Mouse (Mus musculus) midbrain, embryonic 11.5 days (tissue): ENCODE results near the gene Rln1. TPM values are rescaled to one million over a fixed set of nuclear protein-coding genes. Genes with fewer than 3 reads are reported as not detected.
A peak's percentile ranks its signal among the peaks of the same experiment; 100 is the strongest.

ENCODE experiments used
- ATAC-seq: fragments of 200-750 bp; cut with Nextera tagmentation; 2 replicates; pipeline ENCODE4 v1.8.0; 2017; ENCODE audit warnings: moderate TSS enrichment, moderate library complexity; ENCODE audit not compliant: low FRiP score
- DNase-seq: peaks from one replicate; pipeline ENCODE4 v3.0.0; 2015; ENCODE audit warnings: low spot score; ENCODE audit errors: missing footprints
- H3K27ac ChIP-seq: fragments of 300-500 bp; sonication (generic); 2 replicates; pipeline ENCODE4 v1.5.1; 2014; ENCODE audit warnings: low read depth, low read length
- H3K27me3 ChIP-seq: fragments of 300-500 bp; sonication (generic); 2 replicates; pipeline ENCODE4 v1.6.1; 2014; ENCODE audit warnings: mild to moderate bottlenecking, low read length, moderate library complexity, mixed read lengths; ENCODE audit not compliant: control insufficient read depth, insufficient read depth
- H3K36me3 ChIP-seq: fragments of 300-500 bp; sonication (generic); 2 replicates; pipeline ENCODE4 v1.6.1; 2014; ENCODE audit warnings: mild to moderate bottlenecking, low read length, moderate library complexity, mixed read lengths; ENCODE audit not compliant: control insufficient read depth, insufficient read depth
- H3K4me1 ChIP-seq: fragments of 300-500 bp; sonication (generic); 2 replicates; pipeline ENCODE4 v1.6.1; 2014; ENCODE audit warnings: low read length; ENCODE audit not compliant: control insufficient read depth, insufficient read depth
- H3K4me2 ChIP-seq: fragments of 300-500 bp; sonication (generic); 2 replicates; pipeline ENCODE4 v1.6.1; 2014; ENCODE audit warnings: mild to moderate bottlenecking, moderate library complexity
- H3K4me3 ChIP-seq: fragments of 300-500 bp; sonication (generic); 2 replicates; pipeline ENCODE4 v1.5.1; 2014; ENCODE audit warnings: low read depth, low read length
- H3K9ac ChIP-seq: fragments of 300-500 bp; sonication (generic); 2 replicates; pipeline ENCODE4 v1.6.1; 2014; ENCODE audit warnings: low read length
- H3K9me3 ChIP-seq: fragments of 300-500 bp; sonication (generic); 2 replicates; pipeline ENCODE4 v1.6.1; 2016; ENCODE audit warnings: low read length; ENCODE audit not compliant: control insufficient read depth
- WGBS: fragments of 180-500 bp; shearing (Covaris S2); extraction: QIAGEN DNeasy Blood & Tissue Kit; methylation state at CpG from one replicate; pipeline ENCODE4 v1.1.7; 2014; 5-methylcytosine and 5-hydroxymethylcytosine counted together
- polyA plus RNA-seq: library from polyadenylated mRNA; unstranded; fragments of >200 nt; fragmentation: Nextera tagmentation; extraction: Ambion mirVana; gene quantifications from 2 replicates; pipeline ENCODE4 v1.2.1, GENCODE M21; 2014

Rln1 gene
- 0.77 and 0.82 TPM in 2 replicates for polyA plus RNA-seq

DNA sequence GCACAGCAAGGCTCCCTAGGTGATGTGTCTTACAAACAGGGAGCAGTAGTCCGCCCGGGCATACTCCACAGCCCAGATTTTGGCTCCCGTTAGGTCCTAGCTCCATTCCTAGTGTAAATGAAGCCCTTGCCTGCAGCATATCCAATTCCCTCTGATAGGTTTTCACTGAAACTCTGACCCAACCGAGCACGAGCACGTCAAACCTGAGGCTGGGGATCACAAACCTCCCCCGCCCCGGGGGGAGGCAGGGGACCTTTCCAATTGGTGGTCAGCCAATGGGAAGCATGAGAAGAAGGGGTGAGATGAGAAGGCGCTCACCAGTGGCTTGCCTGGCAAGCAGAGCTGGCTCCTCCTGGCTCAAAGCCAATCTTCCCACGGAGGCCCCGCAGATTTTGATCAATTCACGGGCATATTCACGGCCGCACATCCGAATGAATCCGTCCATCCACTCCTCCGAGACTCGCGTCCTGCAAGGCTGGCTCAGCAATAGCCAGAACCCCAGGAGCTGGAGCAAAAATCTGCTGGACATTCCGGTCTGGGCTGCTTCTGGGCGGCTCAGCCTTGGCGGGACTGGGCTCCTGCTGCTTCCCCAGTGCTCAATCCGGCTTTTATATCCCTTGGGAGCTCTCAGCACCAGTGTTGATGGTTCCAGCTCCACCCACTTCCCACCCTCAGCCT, at the start of gene Rln1:
TSS of gene Rln1 (minus strand) at position 603 of the 678 bp plus-strand sequence.
- H3K9me3 ChIP-seq: no peaks in the 10 kb centered on the region
- ATAC-seq (peak; percentile 64; the same call in 1 of the 2 replicates), DNase-seq (peak; percentile 94)
- peak within 1 kb of the TSS; percentile 74 for H3K4me2 ChIP-seq
- H3K9ac ChIP-seq: peak within 1 kb of the TSS; percentile 72
- no peaks in the 10 kb centered on the region for H3K36me3 ChIP-seq
- H3K4me3 ChIP-seq: peak within 1 kb of the TSS; percentile 42
- WGBS: 3% methylated on average over 23 of the region's 23 CpGs
- peaks cover 3% of the 10 kb centered on the region for H3K4me1 ChIP-seq
- H3K27ac ChIP-seq: no peak within 1 kb of the TSS
- no peaks in the 10 kb centered on the region for H3K27me3 ChIP-seq

DNA sequence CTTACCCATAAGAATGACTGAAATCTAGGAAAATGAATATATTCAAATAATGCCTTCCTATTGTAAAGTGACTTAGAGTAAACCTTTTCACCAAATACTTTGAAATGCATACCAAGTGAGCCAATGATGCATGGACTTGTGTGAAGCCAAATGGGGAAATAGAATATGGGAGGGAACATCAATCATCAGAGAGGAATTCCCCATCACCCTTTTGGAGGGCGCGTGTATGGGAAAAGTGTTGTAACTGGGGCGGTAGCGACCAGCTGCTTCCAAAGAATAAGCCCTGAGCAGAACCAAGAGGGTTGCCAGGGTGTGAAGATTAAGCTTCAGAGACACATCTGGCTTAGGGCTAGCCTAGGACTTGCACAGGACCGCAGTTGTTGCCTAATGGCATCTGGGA, 48.9 kb upstream of the Rln1 start:
- WGBS: 96% methylated on average over 5 of the region's 5 CpGs
- Histone ChIP-seq H3K27ac (no peak overlapping the region), H3K4me1 (no peaks in the 10 kb centered on the region), H3K27me3 (no peaks in the 10 kb centered on the region), H3K9me3 (no peaks in the 10 kb centered on the region), H3K4me3 (no peak overlapping the region), H3K36me3 (no peaks in the 10 kb centered on the region), H3K4me2 (no peak overlapping the region), H3K9ac (no peak overlapping the region)
- DNase-seq: no peak
- no peak for ATAC-seq

DNA sequence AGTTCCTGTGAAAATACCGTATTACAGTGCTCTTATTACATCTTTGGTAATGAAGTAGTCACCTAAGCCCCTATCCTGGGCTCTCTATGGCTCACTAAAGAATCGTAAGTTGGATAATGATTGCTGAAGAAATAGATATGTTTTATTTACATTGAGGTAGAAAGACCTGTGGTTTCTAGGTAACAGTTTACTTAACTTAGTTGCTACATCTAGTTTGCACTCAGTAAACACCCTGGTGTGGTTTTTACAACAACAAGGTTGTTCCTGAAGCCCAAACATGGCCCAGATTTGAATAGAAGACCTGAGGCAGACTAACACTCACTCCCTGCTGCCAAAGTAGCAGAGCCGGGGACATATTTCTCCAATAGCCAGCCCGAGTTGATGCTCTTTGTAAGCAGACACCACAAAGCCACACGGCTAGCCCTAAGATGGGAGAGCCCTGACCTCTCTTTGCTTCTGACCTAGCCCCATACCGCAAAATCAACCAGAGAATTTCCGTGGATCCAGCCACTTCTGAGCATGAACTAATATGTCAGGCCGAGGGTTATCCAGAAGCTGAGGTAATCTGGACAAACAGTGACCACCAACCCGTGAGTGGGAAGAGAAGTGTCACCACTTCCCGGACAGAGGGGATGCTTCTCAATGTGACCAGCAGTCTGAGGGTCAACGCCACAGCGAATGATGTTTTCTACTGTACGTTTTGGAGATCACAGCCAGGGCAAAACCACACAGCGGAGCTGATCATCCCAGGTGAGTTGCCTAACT, 45.6 kb upstream of the Rln1 start:
- no peaks in the 10 kb centered on the region for H3K27me3 ChIP-seq
- no peaks in the 10 kb centered on the region for H3K4me1 ChIP-seq
- H3K4me3 ChIP-seq: no peak overlapping the region
- no peak overlapping the region for H3K27ac ChIP-seq
- H3K9me3 ChIP-seq: no peaks in the 10 kb centered on the region
- no peak for DNase-seq
- H3K36me3 ChIP-seq: no peaks in the 10 kb centered on the region
- ATAC-seq: no peak
- no peak overlapping the region for H3K9ac ChIP-seq
- WGBS: 92% methylated on average over 14 of the region's 14 CpGs
- H3K4me2 ChIP-seq: no peak overlapping the region

DNA sequence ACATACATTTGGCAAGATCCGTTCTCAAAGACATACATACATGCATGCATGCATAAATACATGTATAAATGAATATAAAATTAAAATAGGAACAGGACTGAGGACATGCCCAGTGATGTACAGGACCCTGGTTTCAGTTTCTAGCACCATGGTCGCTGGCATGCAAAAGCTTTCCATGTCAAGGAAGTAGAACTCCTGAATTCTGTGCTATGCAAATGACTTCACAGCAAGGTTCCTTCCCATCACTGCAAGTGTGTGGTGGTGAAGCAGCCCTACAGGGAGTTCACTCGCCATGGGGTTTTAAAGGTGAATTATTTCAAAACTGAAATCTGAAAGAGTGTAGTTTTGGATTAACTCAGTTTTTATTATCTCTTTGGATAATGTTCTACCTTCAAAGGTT, 41.9 kb upstream of the Rln1 start:
- no peaks in the 10 kb centered on the region for H3K9me3 ChIP-seq
- 74% methylated on average over 3 of the region's 3 CpGs for WGBS
- DNase-seq (peak; percentile 8), ATAC-seq (no peak)
- H3K27ac ChIP-seq: no peak overlapping the region
- H3K27me3 ChIP-seq: no peaks in the 10 kb centered on the region
- H3K4me3 ChIP-seq: no peak overlapping the region
- H3K4me2 ChIP-seq: no peak overlapping the region
- no peaks in the 10 kb centered on the region for H3K36me3 ChIP-seq
- H3K9ac ChIP-seq: no peak overlapping the region
- H3K4me1 ChIP-seq: 0 out of 2 replicates have a peak, but pooled peaks cover 3% of the 10 kb centered on the region

DNA sequence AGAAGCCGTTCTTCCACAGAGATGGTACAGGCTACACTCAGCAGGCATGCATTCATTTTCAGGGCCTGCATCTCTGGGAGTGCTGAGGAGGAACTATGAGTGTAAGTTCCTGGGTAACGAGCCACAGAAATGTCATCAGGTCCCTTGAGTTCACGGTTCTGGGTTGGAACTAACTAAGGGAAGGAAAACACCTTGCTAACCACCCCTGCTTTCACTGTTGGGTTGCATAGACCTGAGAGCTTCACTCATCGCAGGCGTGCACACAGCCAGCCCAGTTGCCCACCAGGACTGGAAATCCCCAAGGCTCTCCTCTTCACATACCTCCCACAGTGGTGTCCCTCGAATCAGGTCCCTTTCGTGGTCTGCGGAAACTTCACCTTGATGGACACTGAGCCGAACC, 40.5 kb upstream of the Rln1 start:
- no peak overlapping the region for H3K4me2 ChIP-seq

DNA sequence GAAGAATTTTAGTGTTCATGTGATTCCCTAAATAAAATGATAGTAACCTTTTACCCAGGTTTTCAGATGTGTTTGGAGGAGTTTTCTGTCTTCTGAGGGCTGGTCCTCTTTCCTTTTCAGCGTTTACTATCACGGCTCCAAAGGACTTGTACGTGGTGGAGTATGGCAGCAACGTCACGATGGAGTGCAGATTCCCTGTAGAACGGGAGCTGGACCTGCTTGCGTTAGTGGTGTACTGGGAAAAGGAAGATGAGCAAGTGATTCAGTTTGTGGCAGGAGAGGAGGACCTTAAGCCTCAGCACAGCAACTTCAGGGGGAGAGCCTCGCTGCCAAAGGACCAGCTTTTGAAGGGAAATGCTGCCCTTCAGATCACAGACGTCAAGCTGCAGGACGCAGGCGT, 39.0 kb upstream of the Rln1 start:
- peak; percentile 76 for DNase-seq

More for the DNA sequence above, 40.5 kb upstream of the Rln1 start:
- ATAC-seq (no peak), DNase-seq (peak; percentile 56)
- Histone ChIP-seq H3K36me3 (no peaks in the 10 kb centered on the region), H3K27ac (no peak overlapping the region), H3K27me3 (no peaks in the 10 kb centered on the region), H3K9ac (no peak overlapping the region), H3K4me3 (no peak overlapping the region), H3K9me3 (no peaks in the 10 kb centered on the region), H3K4me1 (0 out of 2 replicates have a peak, but pooled peaks cover 3% of the 10 kb centered on the region)
- 89% methylated on average over 9 of the region's 9 CpGs for WGBS

DNA sequence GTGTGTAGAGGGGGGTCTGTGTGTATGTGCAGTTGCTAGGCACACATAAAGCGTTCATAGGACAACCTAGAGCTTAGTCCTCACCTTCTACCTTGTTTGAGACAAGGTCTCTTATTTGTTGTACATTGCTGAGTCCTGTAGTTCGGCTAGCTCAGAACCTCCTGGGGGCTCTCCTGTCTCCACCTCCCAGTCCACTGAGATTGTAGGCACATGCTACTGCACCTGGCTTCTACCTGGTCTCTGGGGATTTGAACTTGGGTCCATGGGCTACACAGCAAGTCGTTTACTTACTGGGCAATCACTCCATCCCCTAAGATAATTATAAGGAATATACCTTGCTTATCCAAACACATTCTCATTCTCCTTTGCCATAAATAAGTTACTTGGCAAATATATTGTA, 38.2 kb upstream of the Rln1 start:
- H3K27ac ChIP-seq: no peak overlapping the region
- H3K4me3 ChIP-seq: no peak overlapping the region
- H3K27me3 ChIP-seq: no peaks in the 10 kb centered on the region
- no peaks in the 10 kb centered on the region for H3K9me3 ChIP-seq
- no peaks in the 10 kb centered on the region for H3K36me3 ChIP-seq
- no peak overlapping the region for H3K4me2 ChIP-seq
- no peak for ATAC-seq
- 0 out of 2 replicates have a peak, but pooled peaks cover 3% of the 10 kb centered on the region for H3K4me1 ChIP-seq
- DNase-seq: peak; percentile 53
- WGBS: 87% methylated on average over 3 of the region's 3 CpGs
- no peak overlapping the region for H3K9ac ChIP-seq

More for the DNA sequence above, 39.0 kb upstream of the Rln1 start:
- Histone ChIP-seq H3K9me3 (no peaks in the 10 kb centered on the region), H3K36me3 (no peaks in the 10 kb centered on the region), H3K4me3 (no peak overlapping the region), H3K9ac (0 out of 2 replicates have a peak overlapping the region, but pooled peaks have one; percentile 12), H3K27ac (no peak overlapping the region), H3K4me1 (0 out of 2 replicates have a peak, but pooled peaks cover 3% of the 10 kb centered on the region), H3K4me2 (peak overlapping the region; percentile 9; the same call in 1 of the 2 replicates), H3K27me3 (no peaks in the 10 kb centered on the region)
- 39% methylated on average over 11 of the region's 11 CpGs for WGBS
- ATAC-seq: no peak

DNA sequence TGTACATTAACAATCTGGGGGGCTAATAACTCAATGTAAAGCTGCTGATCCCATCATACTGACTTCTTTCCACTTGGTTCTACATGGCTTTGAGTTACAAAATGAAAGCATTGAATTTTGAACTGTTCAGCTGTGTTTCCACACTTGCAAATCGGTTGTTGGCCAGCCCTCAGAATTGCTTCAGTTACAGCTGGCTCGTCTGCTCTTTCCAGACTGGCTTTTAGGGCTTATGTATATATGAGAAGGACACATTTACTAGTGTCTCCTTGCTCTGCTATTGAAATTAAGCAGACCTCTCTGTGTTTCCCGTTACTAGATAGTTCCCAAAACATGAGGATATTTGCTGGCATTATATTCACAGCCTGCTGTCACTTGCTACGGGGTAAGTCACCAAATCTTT, 37.7 kb upstream of the Rln1 start:
- no peaks in the 10 kb centered on the region for H3K9me3 ChIP-seq
- H3K36me3 ChIP-seq: no peaks in the 10 kb centered on the region
- 0 out of 2 replicates have a peak, but pooled peaks cover 3% of the 10 kb centered on the region for H3K4me1 ChIP-seq
- H3K4me3 ChIP-seq: no peak overlapping the region
- no peak overlapping the region for H3K9ac ChIP-seq
- no peak overlapping the region for H3K27ac ChIP-seq
- no peak overlapping the region for H3K4me2 ChIP-seq
- DNase-seq (no peak), ATAC-seq (no peak)
- WGBS: 83% methylated on average over 4 of the region's 4 CpGs
- no peaks in the 10 kb centered on the region for H3K27me3 ChIP-seq
